Mouse (Mus musculus) heart, embryonic 10.5 days (tissue): ENCODE measurements around the gene Prex1. TPM values are rescaled to one million over a fixed set of nuclear protein-coding genes. Genes with fewer than 3 reads are reported as not detected.

Experiments
- DNase-seq: peaks from one replicate; pipeline ENCODE4 v3.0.0-alpha.2; 2017; ENCODE audit warnings: low spot score
- H3K27ac ChIP-seq: fragments of 300-500 bp; sonication (generic); 2 replicates; pipeline ENCODE4 v1.5.1; 2016; ENCODE audit warnings: mild to moderate bottlenecking
- H3K27me3 ChIP-seq: fragments of 300-500 bp; sonication (generic); 2 replicates; pipeline ENCODE4 v1.6.1; 2016; ENCODE audit warnings: mild to moderate bottlenecking; ENCODE audit not compliant: poor library complexity, insufficient read depth, severe bottlenecking
- H3K36me3 ChIP-seq: fragments of 300-500 bp; sonication (generic); 2 replicates; pipeline ENCODE4 v1.6.1; 2016; ENCODE audit warnings: mild to moderate bottlenecking, moderate library complexity
- H3K4me1 ChIP-seq: fragments of 300-500 bp; sonication (generic); 2 replicates; pipeline ENCODE4 v1.6.1; 2016; ENCODE audit warnings: mild to moderate bottlenecking
- H3K4me3 ChIP-seq: fragments of 300-500 bp; sonication (generic); 2 replicates; pipeline ENCODE4 v1.5.1; 2016; ENCODE audit warnings: mild to moderate bottlenecking, moderate library complexity
- H3K9me3 ChIP-seq: fragments of 300-500 bp; sonication (generic); 2 replicates; pipeline ENCODE4 v1.6.1; 2016; ENCODE audit warnings: mild to moderate bottlenecking, moderate library complexity
- WGBS: fragments of 180-500 bp; shearing (Covaris S2); methylation state at CpG from one replicate; pipeline ENCODE4 v1.1.7; 2016; 5-methylcytosine and 5-hydroxymethylcytosine counted together
- polyA plus RNA-seq: library from polyadenylated mRNA; unstranded; fragments of >200 nt; fragmentation: Nextera tagmentation; extraction: Ambion mirVana; gene quantifications from 2 replicates; pipeline ENCODE4 v1.2.1, GENCODE M21; 2016

Gene Prex1
- polyA plus RNA-seq, 1 experiment from 2014 or later = 13.2 TPM

DNA sequence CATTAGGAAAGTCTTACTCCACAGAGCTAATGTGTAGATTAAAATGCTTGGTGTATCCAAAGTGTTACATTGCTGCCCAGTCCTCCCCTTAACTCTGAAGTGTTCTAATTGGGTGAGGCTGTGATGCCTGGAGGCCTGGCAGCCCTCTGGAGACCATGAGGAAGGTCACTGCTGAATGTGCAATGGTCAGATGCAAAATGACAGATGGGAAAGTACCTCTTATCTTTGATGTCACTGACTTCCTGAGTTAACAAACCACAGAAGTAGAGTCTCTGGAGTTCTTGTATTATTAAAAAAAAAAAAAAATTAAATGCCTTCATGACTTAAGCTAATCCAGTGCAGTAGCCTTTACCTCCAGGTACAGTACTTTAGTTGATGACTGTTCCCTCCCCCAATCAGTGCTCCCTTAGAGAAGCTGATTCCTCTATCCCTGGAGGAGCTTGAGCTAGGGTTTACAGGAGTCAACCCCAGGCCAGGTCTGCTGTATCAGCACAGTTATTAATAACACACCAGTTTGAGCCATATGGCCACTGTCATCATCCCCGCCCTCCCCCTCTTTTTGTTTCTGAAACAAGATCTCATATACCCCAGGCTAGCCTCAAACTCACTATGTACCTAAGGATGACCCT is 5.8 kb upstream of the Prex1 start:
- H3K27me3 ChIP-seq = no peaks in the 10 kb centered on the region
- H3K4me3 ChIP-seq = no peak overlapping the region
- 93% methylated on average over 1 of the region's 1 CpGs for WGBS
- no peaks in the 10 kb centered on the region for H3K36me3 ChIP-seq
- H3K9me3 ChIP-seq = no peaks in the 10 kb centered on the region
- peaks cover 22% of the 10 kb centered on the region for H3K4me1 ChIP-seq
- no peak for DNase-seq
- H3K27ac ChIP-seq = no peak overlapping the region

DNA sequence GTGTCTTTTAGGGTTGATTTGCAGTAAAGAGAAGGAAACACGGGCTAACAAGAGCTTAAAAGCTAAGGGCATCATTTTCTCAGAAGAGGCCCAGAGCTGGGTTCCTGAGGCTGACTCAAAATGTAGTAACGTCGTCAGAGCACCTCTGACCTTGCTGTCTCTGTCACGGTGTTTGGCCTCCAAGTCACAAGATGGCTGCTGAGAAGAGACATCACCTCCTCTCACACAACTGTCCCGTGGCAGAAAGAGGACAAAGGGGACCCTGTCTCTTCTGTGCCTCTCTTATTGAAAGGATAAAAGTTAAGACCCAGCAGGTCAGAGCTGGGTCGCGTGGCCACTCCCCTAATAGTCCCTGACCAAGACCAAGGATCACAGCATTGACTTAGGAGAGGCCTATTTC is 2.4 kb upstream of the Prex1 start:
- Histone ChIP-seq H3K36me3 (no peaks in the 10 kb centered on the region), H3K27me3 (no peaks in the 10 kb centered on the region), H3K9me3 (no peaks in the 10 kb centered on the region), H3K27ac (no peak overlapping the region), H3K4me3 (no peak overlapping the region), H3K4me1 (peaks cover 47% of the 10 kb centered on the region)
- 77% methylated on average over 7 of the region's 7 CpGs for whole genome bisulfite sequencing
- no peak for DNase-seq

DNA sequence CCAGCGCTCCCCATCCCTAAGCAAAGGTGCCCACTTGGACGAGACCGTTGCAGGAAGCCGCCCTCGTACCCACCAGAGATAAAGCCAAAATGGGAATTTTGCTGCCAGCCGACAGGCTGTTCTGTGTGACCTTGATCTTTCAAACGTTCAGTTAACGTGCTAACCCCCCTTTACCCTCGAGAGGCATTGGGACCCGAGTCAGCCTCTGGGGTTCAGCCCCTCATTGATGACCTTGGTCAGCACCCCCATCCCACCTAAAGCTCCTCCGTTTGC is 731 bp upstream of the Prex1 start:
- peaks cover 53% of the 10 kb centered on the region for H3K4me1 ChIP-seq
- no peaks in the 10 kb centered on the region for H3K27me3 ChIP-seq
- peak overlapping the region; percentile 85 for H3K4me3 ChIP-seq
- no peaks in the 10 kb centered on the region for H3K9me3 ChIP-seq
- DNase-seq = no peak
- 5% methylated on average over 11 of the region's 11 CpGs for WGBS
- H3K27ac ChIP-seq = peak overlapping the region; percentile 91
- no peaks in the 10 kb centered on the region for H3K36me3 ChIP-seq

DNA sequence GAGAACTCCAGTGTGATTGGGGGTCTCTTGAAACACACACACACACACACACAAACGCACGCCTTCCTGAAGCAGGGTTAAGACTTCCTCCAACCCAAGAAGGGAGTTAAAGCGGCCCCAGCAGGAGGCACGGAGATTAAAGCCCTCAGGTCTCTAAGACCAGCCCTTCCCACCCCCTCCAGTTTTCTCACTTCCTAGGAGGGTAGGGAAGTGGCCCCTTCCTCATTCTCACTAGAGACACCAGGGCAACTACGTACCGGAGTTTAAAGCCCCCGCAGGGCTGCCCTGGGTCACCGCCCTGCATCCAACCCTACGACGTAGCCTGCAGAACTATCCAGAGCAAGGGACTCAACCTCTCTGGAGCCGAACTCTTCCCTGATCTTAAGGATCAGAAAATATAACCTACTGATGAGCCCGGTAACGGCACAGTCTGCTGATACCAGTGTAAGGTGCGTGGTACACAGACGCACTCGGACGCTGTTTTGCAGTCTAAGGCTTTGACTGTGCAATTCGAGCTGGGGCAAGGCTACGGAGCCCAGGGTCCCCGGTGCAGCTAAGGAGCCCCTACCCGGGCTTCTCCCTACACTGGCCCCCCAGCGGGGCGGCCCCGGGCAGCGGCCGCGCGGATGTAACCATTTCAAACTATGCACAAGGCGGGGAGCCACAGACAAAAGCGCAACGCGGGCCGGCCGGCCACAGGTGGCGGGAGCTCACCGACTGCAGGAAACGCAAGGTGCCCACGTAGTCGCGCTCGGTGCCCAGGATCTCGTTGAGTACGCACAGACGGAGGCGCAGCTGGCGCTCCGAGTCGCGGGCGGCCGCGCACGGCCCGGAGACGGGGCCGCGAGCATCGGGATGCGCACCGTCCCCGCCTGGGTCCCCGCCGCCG is 587 bp downstream of the Prex1 start:
- Histone ChIP-seq H3K36me3 (no peaks in the 10 kb centered on the region), H3K27ac (peak overlapping the region; percentile 88), H3K27me3 (no peaks in the 10 kb centered on the region), H3K9me3 (no peaks in the 10 kb centered on the region), H3K4me3 (peak overlapping the region; percentile 85), H3K4me1 (peaks cover 58% of the 10 kb centered on the region)
- under 1% methylated on average over 64 of the region's 64 CpGs for WGBS
- peak; percentile 76 for DNase-seq

DNA sequence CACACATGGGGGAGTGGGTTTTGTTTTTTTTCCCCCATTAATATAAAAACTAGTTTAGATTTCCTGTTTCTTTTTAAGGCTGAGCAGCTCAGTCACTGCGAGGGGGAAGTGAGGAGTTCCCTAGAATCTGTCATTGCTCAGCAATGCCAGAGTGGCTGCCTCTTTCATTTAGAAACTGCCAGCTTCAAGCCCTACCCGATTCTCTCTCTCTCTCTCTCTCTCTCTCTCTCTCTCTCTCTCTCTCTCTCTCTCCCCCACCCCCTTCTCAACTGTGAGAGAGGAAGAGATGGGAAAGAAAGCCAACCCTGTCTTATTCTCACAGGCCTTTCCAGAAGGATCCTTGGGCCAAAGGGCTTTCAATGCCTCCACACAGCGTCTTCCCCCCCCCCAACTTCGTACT is 1.3 kb downstream of the Prex1 start:
- H3K27me3 ChIP-seq = no peaks in the 10 kb centered on the region
- peaks cover 59% of the 10 kb centered on the region for H3K4me1 ChIP-seq
- peak overlapping the region; percentile 88 for H3K27ac ChIP-seq
- peak overlapping the region; percentile 85 for H3K4me3 ChIP-seq
- H3K9me3 ChIP-seq = no peaks in the 10 kb centered on the region
- no peaks in the 10 kb centered on the region for H3K36me3 ChIP-seq
- no peak for DNase-seq
- WGBS = 3% methylated on average over 4 of the region's 4 CpGs

DNA sequence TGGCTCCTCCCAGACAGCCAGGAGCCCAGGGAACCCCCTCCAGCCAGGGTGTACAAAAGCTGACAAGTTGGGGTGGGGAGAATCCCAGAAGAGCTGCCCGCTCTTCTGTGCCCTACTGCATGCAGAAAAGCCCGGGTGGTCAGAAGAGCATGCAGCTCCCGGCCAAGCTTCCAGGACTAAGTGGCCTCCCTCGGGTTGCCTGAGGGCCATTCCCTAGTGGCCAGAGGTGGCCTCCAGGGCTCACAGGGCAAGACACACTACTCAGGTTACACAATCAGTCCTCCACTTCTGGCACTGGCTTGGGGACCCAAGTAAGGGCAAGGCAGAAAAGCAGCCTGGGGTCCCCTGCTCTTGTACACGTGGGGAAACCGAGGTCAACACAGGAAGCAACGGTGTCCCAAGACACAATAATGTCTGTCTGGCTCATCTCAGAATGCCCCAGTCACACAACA is 1.9 kb downstream of the Prex1 start:
- peak overlapping the region; percentile 85 for H3K4me3 ChIP-seq
- 21% methylated on average over 7 of the region's 7 CpGs for WGBS
- H3K27ac ChIP-seq = peak overlapping the region; percentile 19; the same call in 1 of the 2 replicates
- H3K9me3 ChIP-seq = no peaks in the 10 kb centered on the region
- peaks cover 59% of the 10 kb centered on the region for H3K4me1 ChIP-seq
- no peaks in the 10 kb centered on the region for H3K27me3 ChIP-seq
- DNase-seq = no peak
- no peaks in the 10 kb centered on the region for H3K36me3 ChIP-seq

DNA sequence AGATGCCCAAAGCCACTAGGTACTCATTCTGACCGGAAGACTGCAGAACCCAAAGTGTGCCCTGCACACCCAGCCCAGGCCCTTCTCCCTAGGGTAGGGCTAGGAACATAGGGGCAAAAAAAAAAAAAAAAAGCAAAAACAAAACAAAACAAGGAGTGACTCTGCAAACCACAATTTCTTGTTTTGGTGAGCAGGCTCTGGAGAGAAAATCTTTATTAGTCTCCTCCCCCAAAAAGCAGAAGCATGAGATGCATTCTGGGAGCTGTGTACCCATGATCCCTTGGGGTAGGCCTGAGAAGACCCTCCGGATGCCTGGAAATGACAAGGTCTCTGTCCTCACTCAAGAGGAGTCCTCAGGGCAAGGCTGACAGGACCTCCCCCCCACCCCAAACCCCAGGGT is 3.7 kb downstream of the Prex1 start:
- no peaks in the 10 kb centered on the region for H3K27me3 ChIP-seq
- peaks cover 57% of the 10 kb centered on the region for H3K4me1 ChIP-seq
- H3K9me3 ChIP-seq = no peaks in the 10 kb centered on the region
- H3K27ac ChIP-seq = no peak overlapping the region
- WGBS = 97% methylated on average over 2 of the region's 2 CpGs
- no peak for DNase-seq
- peaks cover 4% of the 10 kb centered on the region for H3K36me3 ChIP-seq
- H3K4me3 ChIP-seq = no peak overlapping the region

DNA sequence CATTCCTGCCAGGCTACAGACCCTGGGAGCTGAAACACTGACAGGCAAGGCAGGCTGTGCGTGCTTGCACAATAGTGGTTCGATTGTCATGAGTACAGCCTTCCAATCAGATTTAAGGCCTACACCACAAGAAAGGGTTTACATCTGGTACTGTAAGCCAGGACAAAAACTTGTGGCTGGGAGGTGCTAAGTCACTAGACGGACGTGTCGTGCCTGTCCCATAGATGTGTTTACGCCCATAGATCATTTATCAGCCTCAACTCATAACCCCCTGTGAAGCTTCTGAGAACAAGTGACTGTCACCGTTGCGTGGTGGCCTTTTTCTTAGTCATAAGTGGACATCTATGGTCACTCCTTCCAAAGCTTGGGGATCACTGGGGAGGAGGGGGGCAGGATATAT is 5.3 kb downstream of the Prex1 start:
- Histone ChIP-seq H3K36me3 (peaks cover 7% of the 10 kb centered on the region), H3K4me1 (peaks cover 61% of the 10 kb centered on the region), H3K4me3 (no peak overlapping the region), H3K27ac (no peak overlapping the region), H3K27me3 (no peaks in the 10 kb centered on the region), H3K9me3 (no peaks in the 10 kb centered on the region)
- 70% methylated on average over 8 of the region's 8 CpGs for WGBS
- DNase-seq = no peak

DNA sequence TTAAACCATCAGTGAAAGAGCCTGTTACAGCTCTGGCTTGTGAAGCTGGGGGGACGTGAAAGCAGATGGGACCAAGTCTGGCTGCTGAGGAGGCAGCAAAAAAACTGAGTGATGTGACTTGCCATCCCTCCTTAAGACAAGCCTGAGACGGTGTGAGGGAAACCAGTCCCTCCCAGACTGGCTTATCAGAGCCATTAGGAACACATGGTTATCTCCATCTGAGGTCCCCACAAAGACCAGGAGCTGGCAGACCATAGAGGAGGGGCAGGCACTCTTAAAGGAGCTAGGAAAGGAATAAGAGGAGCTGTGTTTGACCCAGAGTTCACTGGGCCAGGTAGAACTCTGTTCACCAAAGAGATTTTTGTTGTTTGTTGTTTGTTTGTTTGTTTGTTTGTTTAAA is 7.1 kb downstream of the Prex1 start:
- Histone ChIP-seq H3K27ac (no peak overlapping the region), H3K9me3 (no peaks in the 10 kb centered on the region), H3K4me1 (peaks cover 58% of the 10 kb centered on the region), H3K36me3 (peaks cover 11% of the 10 kb centered on the region), H3K27me3 (no peaks in the 10 kb centered on the region), H3K4me3 (no peak overlapping the region)
- DNase-seq = no peak
- 20% methylated on average over 2 of the region's 2 CpGs for WGBS

DNA sequence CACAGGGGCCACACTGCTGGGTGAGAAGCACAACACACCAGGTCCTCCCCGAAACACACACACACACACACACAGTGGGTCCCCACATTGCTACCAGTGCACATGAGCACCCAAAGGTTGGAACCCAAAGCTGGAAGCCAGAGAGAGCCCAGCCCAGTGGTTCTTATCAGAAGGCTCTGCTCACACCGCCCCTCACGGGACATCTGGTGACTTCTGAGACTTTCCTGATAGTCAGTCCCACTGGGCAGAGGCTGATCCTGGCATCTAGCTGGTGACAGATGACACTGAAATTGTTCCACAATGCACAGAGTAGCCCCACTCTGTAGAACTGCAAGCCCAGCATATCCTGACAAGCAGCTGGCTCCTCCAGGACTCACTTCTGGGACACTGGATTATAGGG is 10.1 kb downstream of the Prex1 start:
- Histone ChIP-seq H3K27ac (peak overlapping the region; percentile 33), H3K4me1 (peaks cover 57% of the 10 kb centered on the region), H3K4me3 (no peak overlapping the region), H3K36me3 (peaks cover 11% of the 10 kb centered on the region), H3K27me3 (no peaks in the 10 kb centered on the region), H3K9me3 (no peaks in the 10 kb centered on the region)
- 35% methylated on average over 3 of the region's 3 CpGs for WGBS
- no peak for DNase-seq

DNA sequence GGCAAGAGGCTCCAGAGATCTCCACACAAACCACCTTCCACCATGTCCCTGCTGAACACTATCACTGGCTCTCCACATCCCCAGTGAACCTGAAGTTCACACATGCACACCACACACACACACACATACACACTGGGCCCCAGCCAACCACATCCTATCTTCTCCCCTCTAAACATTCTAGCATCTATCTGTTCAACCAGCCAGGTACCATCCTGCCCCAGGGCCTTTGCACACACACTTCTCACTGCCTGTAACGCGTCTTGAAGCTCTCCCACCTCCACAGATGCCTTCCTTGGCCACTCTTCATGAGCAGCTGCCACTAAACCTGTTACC is 11.6 kb downstream of the Prex1 start:
- Histone ChIP-seq H3K36me3 (peaks cover 11% of the 10 kb centered on the region), H3K27me3 (no peaks in the 10 kb centered on the region), H3K4me3 (no peak overlapping the region), H3K9me3 (no peaks in the 10 kb centered on the region), H3K27ac (0 out of 2 replicates have a peak overlapping the region, but pooled peaks have one; percentile 0), H3K4me1 (peaks cover 55% of the 10 kb centered on the region)
- 89% methylated on average over 2 of the region's 2 CpGs for WGBS
- DNase-seq = no peak

DNA sequence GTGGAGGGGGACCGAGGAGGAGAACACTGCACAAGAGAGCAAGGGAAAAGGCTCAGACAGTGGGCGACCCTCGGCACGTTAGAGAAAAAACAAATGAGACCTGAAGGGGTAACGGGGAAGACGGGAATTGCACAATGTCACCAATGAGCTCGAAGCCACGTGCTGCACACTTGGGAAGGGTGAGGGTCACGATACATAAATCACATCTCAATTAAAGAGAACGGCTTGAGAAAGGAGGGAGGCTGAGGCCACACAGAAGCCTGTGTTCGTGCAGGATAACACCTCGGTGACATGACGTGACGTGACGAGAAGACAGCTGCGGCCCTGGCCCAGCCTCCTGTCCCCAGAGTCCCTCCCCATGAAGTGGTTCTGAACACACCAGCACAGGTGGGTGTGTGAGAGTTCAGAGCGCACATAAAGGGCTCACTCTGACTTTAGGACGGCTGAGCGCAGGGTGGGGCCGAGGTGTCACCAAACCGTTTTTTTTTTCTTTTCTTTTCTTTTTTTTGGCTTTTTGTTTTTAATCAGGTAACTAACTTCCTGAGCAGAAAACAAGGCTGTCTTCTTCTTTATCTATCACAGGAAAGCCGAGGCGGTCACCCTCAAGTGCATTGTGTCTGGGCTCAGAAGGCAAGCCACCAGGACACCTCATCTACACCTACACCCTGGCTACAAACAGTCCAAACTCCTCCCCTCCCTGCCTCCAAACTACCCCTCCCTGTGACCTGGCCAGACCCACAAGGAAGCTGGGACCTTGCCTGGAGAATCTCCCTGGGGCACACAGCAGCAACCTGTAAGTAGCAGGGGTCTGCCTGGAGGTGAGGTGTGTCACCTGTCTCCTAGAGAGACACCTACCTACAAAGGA is 12.2 kb downstream of the Prex1 start:
- WGBS = 59% methylated on average over 23 of the region's 23 CpGs
- H3K36me3 ChIP-seq = peaks cover 11% of the 10 kb centered on the region
- no peak for DNase-seq
- H3K27ac ChIP-seq = 0 out of 2 replicates have a peak overlapping the region, but pooled peaks have one; percentile 0
- H3K9me3 ChIP-seq = no peaks in the 10 kb centered on the region
- no peaks in the 10 kb centered on the region for H3K27me3 ChIP-seq
- peaks cover 54% of the 10 kb centered on the region for H3K4me1 ChIP-seq
- H3K4me3 ChIP-seq = no peak overlapping the region

DNA sequence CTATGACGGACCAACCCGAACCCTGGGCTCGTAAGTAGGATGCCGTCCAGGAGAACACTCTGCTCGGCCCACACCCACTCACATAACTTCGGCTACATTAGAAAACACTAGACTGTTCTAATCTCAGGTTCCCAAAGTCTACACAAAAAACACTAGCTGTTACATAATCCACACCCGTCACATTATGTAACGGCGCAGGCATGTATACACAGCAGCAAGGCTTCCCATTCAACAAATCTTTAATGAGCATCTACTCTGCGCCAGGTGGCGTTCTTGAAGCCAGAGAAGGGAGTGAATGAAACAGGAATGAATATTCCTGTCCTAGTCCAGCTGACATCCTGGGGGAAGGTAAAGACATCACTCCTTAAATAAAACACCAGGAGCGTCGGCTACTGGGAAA is 12.9 kb downstream of the Prex1 start:
- Histone ChIP-seq H3K4me1 (peaks cover 52% of the 10 kb centered on the region), H3K27me3 (no peaks in the 10 kb centered on the region), H3K4me3 (no peak overlapping the region), H3K36me3 (peaks cover 11% of the 10 kb centered on the region), H3K9me3 (no peaks in the 10 kb centered on the region), H3K27ac (no peak overlapping the region)
- no peak for DNase-seq
- WGBS = 80% methylated on average over 13 of the region's 13 CpGs
